Comparison of ENCODE assay signal across 29 mouse cellular contexts in genomic region chr1:72251806-72252205, GRCm38 (mm10). TPM values are rescaled to one million over a fixed set of nuclear protein-coding genes. Genes with fewer than 3 reads are reported as not detected.
"Had no signal": no experiment of that assay in that cellular context is flagged by ENCODE, and none has a peak within 500 bp of the region (broad histone marks: within the 10 kb centered on the region; RNA-seq: fewer than 3 reads in every experiment).

No protein-coding gene starts in this region.

- H3K4me3 ChIP-seq: heart, adult 2 months; heart, embryonic 13.5 days; heart, embryonic 15.5 days; intestine, embryonic 15.5 days; limb, embryonic 13.5 days; limb, embryonic 15.5 days; liver, embryonic 12.5 days had no signal

- H3K36me3 ChIP-seq: heart, embryonic 13.5 days; heart, embryonic 15.5 days; intestine, embryonic 15.5 days; limb, embryonic 13.5 days; limb, embryonic 15.5 days; liver, embryonic 12.5 days had no signal

- H3K27me3 ChIP-seq: heart, embryonic 13.5 days; heart, embryonic 15.5 days; intestine, embryonic 15.5 days; limb, embryonic 13.5 days; limb, embryonic 15.5 days; liver, embryonic 12.5 days had no signal

- H3K9me3 ChIP-seq: heart, embryonic 13.5 days; heart, embryonic 15.5 days; intestine, embryonic 15.5 days; limb, embryonic 13.5 days; limb, embryonic 15.5 days; liver, embryonic 12.5 days had no signal

- ATAC-seq: hindbrain, embryonic 16.5 days; inflammation-experienced regulatory T-cells, adult 6 months; intestine, embryonic 15.5 days; intestine, postnatal 0 days; liver, embryonic 12.5 days had no signal

- DNase-seq: gastrocnemius, postnatal 14 days; gastrocnemius, postnatal 36 days; heart, adult 11 months; heart, adult 2 months; heart, postnatal 14 days; heart, postnatal 36 days; kidney, adult 18-20 months; kidney, adult 8-10 months; kidney, postnatal 10 days; kidney, postnatal 25 days; kidney, postnatal 4 days; layer of hippocampus, adult 9-11 months; layer of hippocampus, postnatal 36 days; left cerebral cortex, postnatal 4 days had no signal

- H3K4me2 ChIP-seq: heart, embryonic 11.5 days; heart, embryonic 13.5 days; heart, embryonic 15.5 days; hindbrain, embryonic 14.5 days; intestine, embryonic 15.5 days; limb, embryonic 13.5 days; limb, embryonic 15.5 days; liver, embryonic 12.5 days had no signal

- H3K27ac ChIP-seq: heart, adult 2 months; heart, embryonic 13.5 days; heart, embryonic 15.5 days; hindbrain, embryonic 14.5 days; intestine, embryonic 15.5 days; limb, embryonic 13.5 days; limb, embryonic 15.5 days; liver, embryonic 12.5 days; liver, embryonic 14.5 days had no signal

- H3K9ac ChIP-seq: heart, embryonic 13.5 days; heart, embryonic 15.5 days; hindbrain, embryonic 14.5 days; intestine, embryonic 15.5 days; limb, embryonic 13.5 days; limb, embryonic 15.5 days; liver, embryonic 12.5 days; liver, embryonic 14.5 days had no signal

RNA-seq across cellular contexts. Expression of gene Tmem169, which starts 32.4 kb away (rescaled TPM):
- total RNA-seq: gastrocnemius, adult 8-10 months; gastrocnemius, postnatal 36 days; heart, postnatal 14 days; heart, postnatal 36 days; hematopoietic stem cell, adult 5-6 weeks had no signal
- polyA plus RNA-seq: heart, postnatal 0 days; inflammation-experienced regulatory T-cells, adult 6 months had no signal

RNA-seq across cellular contexts. Expression of gene Mreg, which starts 39.7 kb away (rescaled TPM):
- total RNA-seq: hematopoietic stem cell, adult 5-6 weeks had no signal
